Mouse (Mus musculus) c-Kit-positive CD71-positive TER-119-positive erythroid progenitor cells, embryonic 14.5 days (primary cell): ENCODE results near the gene Gm13090.

ENCODE experiments used
- DNase-seq: peaks from one replicate; pipeline ENCODE4 v3.0.0-alpha.2; 2013; ENCODE audit warnings: low spot score

Gene Gm13090

DNA sequence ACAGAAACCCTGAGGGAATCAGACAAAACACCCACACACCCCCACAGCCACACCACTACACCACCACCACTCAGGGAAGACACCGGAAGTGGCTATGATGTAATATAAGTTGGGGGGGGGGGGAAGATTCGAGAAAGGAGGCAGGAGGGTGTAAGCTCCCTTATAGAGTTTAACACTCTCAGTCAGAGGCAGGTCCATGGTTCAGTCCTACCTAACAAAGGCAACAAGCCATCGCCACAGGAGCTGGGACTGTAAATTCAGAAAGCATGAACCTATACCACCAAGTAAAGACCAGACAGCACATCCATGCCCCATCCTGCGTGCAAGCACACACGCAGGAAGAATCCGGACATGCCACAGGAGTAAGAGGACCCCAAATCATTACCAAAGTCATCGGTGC lies at the start of gene Gm13090:
Gm13090 (plus strand) TSS at position 301 of the 400 bp plus-strand sequence.
- DNase-seq: no peak

DNA sequence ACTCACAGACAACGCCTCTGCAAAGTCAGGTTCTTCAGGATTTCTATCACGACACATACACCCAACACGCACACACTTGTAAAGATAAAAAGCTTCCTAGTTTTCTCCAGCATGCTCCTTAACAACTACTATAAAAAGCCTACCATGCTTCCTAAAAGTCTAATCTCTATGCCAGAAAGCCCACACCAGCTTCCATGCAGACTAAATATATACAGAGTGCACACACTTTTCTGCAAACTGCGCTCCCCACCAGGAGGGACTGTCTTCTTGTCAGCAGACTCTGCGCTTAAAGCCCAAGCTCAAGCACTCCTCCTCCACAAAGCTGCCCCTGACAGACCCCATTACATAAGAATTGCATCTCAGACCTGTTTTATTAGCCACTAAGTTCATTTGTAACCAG lies 47.9 kb upstream of the Gm13090 start:
- DNase-seq: no peak

DNA sequence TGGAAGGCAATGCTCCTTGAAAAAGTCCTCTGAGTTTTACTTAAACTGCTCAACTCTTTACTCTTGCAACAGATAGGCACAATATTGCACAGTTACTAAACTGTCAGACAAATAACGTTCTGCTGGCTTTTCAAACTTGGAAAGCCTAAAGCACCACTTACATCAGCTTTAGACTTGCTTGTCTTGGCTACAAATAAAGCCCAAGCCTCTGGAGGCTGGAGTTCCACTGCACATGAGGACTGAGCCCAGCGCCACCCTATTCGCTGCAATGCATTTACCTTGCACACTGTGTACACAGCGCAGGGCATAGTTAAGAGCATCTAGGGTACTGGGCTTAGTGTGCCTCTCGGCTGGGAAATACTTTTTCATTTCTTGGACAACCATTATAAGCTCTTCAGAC lies 46.1 kb upstream of the Gm13090 start:
- no peak for DNase-seq

DNA sequence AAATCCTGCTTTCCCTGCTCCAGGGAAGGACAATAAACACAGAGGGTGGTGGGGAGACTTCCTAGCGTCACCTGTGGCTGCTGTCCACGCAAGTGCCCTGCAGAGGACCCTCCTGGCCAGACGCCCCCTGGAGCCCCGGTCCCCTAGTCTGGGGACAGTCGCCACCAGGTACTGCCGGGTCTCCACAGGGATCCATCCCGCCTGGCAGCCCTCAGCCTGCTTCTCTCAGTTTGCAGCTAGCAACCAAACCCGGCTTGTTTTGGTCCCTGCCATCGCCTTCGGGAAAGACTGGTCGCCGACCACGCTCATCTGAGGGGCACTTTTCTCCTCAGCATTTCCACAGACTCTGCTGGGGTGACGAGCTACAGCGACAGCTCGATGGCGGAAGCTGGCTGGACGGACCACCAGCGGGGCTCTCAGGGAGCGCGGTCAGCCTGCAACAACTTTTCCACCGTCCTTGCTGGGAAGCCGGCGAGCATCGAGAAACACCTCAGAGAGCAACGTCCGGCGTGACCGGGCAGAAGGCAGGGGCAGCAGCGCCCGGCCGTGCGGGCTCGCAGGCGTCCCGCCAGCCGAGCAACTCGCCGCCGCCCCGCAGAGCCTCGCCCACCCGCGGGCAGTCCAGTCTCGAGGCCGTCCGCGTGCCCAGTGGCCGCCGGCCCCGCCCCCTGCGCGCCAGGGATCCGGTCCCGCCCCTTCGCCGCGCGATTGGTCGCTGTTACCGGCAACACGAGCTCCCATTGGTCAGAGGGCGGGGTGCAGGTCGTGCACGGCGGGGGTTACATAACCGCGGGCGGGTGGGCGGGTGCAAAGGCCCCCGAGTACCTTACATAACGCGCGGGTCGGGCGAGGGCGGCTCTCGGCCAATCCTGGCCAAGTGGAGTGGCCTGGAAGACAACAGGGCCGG lies 45.1 kb upstream of the Gm13090 start, which contains the start of gene Per3:
Per3 (minus strand) TSS at position 629 of the 907 bp plus-strand sequence.
- peak; percentile 88 for DNase-seq

DNA sequence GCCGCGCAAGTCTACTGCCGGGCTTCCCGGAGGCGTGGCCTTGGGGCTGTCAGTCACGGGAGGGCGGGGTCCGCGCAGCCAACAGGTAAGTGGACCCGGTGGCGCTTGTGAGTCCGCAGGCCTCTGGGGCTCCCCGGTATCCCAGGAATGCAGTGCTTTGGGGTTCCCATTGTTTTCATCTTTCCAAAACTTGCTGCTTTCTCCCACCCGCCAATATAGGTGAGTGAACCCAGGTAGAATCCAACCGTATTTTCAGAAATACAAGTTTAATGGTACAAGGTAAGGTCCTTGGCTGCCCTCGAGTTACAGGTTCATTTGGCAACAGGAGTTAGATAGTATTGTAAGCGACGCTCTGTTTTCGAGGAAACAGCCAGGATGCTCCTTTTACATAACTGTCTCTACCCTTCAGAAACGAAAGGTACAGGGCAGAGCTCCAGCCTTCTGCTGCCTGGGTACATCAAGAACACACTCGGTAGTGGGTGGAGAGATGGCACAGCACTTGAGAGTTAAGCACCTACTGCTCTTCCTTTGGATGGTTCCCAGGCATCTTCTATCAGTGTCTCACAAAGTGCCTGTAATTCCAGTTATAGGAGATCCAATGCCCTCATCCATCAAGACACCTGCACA lies 44.3 kb upstream of the Gm13090 start:
- no peak for DNase-seq

DNA sequence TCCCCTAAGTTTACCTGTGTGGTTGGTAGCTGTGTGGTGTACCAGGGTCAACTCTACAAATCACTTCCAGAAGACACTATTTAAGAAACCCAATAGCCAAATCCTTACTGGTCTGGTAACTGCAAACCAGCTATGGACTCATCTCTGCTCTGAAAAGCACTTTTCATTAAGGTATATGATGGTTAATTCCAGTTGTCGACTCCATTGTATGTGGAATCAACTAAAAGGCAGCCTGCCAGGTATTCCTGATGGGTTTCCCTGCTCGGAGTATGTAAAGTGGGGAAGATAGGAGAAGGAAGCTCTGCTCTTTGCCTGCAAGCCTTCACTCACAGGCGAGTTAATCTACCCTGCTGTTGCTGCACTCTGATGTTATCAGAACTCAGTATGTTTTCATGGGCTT lies 42.8 kb upstream of the Gm13090 start:
- DNase-seq: no peak

DNA sequence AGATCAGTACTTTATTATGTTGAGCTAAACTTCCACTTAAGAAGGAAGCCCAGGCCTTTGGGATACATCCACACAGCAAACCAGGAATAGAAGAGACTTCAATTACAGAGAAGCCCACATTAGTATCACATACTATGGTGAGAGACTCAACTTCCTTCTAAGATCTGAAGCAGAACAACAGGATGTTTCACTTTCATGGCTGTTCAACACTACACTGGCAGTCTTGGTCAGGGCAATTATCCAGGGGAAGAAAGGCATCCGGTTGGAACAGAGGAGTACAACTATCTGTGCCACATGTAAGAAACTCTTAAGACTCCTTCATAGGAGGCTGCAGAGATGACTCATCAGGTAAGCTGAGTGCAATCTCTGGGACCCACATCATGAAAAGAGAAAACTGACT lies 38.2 kb upstream of the Gm13090 start:
- DNase-seq: no peak

DNA sequence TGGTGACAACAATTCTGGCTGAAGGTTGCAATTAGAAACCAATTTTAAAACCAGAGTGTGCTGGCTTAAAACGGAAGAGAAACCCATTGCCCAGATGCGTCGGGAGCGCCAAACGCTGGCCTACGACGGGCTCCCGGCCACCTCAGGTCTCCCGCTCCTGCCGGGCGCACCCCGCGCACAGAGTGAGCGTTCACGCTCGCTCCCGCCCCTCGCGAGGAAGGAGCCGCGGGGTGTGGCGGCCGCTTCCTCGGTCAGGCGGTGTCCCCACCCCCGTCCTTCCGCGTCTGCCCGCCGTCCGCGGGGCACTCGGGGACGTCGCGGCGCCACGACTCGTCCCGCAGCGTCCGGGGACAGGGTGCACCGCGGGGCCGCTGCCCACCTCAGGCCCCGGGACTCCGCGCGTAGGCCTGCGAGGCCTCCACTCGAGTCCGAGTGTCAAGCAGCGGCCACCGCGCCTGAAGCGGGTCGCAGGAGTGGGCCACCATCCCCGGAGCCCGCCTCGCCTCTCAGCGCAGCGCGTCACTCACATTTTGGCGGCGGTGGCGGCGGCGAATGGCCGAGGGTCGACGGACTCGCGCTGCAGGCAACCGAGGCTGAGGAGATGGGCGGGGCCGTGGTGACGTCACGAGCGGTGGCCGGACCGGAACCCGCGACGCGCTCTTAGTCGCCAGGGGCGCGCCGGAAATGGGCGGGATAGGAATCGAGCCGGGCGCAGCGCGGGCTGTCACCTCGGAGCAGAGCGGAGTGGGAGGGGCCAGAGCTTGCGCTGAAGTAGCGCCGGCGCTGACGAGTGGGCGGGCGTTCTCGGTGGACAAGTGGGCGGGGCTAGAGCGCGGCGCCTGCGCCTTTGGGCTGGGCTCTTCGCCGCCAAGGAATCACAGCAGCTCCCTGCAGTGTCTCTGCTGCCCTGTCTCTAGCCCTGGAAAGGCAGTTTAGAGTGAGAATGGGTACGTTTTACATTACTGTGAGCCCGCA lies 31.7 kb upstream of the Gm13090 start, which contains the start of gene Vamp3:
Vamp3 (minus strand) TSS at position 617 of the 975 bp plus-strand sequence.
- DNase-seq: peak; percentile 98

DNA sequence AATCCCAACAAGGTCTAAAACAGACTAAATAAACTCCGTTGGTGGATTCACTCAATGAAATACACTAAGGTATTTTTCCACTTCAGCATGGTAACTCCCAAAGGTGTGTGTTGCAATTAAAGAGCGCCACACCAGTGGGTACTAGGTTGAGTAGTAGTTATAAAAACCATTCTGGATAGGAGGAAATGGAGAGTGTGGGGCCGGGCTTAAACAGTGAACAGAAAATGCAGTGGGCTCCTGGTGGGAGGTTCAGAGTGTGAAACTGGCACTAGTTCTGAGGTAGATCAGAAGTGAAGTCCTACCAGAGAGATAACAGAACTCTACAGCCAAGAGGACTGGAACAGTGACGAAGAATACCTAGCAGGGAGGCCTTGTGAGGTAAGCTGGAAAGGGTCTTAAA lies 30.7 kb upstream of the Gm13090 start:
- no peak for DNase-seq

DNA sequence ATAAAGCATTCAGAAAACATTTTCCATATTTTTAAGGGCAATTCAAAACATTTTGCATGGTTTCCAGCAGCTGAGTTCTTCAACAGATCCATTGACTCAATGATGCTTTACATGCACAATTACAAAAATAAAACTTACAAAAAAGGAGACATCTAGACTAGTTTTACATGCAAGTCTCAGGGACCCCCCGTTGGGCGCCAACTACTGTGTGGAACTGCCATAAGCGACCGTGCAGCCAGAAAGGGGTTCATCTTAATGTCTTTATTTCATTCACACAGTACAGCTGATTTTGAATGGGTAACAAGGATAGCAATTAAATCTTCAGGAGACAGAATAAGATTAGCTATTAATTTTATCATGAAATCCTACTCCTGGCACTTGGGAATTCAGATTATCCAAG lies 29.8 kb upstream of the Gm13090 start:
- no peak for DNase-seq

DNA sequence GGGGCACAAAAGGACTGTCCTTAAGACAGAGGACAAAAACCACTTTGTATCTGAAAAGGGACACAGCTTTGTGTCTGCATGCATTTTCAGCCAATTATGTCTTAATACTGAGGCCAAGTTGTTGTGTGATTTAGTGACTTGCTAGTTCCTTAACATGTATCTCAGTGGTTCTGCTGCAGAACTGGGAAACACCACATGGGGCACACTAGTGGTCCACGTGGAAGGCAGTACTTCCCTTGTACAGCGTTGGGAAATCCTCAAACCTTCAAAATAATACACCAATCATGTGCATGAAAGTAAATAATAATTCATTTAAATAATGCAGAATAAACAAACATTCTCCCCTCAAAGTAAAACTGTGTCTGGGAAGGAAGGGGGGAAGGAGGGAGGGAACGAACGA lies 20.6 kb upstream of the Gm13090 start:
- DNase-seq: no peak

DNA sequence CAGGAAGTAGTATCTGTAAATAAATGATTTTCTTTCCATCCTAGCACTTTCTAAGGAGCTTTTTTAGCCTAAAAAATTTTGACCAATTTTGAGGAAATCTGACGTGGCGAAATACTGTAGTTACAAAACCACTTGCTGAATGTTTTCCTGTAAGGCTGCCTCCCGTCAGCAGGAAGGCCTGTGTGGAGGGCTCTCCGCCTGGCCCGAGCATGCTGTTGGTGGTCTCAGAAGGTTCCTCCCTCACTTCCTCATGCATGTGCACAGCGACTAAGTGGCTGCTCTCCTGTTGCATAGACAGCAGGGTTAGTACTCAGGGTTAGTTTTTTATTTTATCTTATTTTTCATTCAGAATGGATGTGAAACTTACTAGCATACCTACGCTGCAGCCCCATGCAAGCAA lies 18.4 kb upstream of the Gm13090 start:
- DNase-seq: no peak

DNA sequence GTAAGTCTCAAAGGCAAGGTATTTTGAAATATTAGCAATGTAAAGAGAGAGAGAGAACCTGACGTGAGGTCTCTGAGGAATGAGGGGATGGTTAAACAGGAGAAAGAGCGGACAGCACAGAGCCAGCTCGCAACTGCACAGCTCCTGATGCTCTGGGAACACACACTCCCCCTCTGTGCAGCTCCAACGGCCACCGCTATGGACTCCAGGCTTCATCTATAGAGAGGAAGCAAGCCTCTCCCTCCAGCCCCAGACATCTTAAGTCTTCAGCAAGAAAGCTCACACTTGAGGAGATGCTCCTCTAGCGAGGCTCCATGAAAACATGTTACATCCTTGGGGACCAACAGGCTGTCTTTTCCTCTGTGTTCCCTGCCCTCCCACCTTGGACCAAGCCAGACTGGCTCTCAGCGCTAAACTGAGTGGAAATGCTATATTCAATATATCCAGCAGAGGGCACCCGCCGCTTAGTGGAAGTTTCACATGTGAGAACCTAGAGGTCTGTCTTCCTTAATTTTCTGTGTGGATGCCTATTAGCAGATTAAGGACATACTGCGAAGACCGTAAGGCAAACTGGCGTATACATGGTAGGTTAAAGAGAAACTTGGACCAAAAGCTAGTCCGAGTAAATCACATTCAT lies 16.1 kb upstream of the Gm13090 start:
- peak; percentile 36 for DNase-seq

DNA sequence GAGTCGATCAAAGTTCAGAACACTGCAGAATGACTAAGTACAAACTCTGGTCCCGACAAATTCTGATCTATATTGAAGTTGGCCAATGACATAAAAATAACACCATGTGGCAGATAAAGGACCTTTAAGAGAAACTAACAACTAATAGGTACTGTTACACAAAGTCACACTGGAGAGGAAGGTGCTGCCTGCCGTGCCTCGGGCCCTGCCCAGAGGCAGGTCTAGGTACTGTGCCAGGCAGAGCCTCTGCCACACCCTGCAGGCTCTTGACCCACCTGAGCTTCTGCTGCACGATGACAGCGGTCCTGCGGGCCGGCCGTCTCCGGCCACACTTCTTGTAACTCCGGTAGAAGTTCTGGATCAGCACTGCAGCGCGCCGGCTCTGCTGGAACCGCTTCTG lies 14.6 kb upstream of the Gm13090 start:
- DNase-seq: no peak

DNA sequence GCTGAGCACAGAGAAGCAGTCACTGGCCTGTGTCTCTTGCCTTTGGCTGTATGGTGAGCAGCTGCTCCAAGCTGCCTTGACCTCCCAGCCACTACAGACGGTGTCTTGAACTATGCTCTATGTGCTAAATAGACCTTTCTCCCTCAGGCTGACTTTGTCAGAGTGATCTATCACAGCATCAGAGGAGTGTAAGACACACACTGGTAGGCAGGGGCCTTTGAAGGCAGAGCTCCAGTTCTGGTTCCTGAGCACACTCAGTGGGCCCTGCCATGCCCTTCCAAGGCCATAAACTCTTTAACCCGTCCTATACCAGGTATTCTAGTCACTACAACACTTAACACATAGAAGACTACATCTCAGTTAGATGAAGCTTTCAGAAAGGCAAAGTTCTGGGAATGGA lies 8.0 kb upstream of the Gm13090 start:
- no peak for DNase-seq

DNA sequence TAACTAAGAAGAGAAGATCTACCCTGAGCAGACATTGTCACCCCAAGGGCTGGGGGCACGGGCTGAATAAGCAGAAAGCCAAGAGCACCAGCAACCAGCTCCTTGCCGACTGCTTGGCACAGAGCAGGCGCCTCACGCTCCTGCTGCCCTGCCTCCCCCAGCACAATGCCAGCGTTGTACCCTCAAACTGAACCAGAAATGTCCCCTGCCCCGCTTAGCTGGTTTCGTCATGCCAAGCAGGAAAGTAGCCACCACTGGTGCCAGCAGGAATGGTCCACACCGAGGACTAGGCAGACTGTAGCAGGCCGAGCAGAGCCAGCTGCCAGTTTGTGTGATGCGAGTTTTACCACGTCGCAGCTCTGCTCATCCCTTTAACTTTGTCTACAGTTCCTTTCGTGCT lies 7.4 kb upstream of the Gm13090 start:
- no peak for DNase-seq

DNA sequence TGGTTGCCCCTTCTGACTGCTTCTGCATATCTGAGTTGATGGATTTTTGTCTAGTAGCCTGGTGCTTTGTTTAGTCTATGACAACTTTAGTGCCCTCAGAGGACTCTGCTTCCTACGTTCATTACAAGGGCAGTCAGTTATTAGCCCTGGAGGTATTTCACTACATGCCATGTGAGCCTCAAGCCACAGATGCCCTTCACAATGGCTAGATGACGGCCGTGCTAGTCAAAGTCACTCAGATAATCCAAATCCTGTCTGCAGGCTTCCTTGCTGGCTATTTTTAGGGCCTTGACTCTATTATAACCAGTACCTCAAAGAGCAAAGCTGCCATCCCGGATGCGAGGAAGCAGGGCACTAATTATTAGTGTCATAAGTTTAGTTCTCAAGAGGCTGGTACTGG lies 6.3 kb upstream of the Gm13090 start:
- no peak for DNase-seq

DNA sequence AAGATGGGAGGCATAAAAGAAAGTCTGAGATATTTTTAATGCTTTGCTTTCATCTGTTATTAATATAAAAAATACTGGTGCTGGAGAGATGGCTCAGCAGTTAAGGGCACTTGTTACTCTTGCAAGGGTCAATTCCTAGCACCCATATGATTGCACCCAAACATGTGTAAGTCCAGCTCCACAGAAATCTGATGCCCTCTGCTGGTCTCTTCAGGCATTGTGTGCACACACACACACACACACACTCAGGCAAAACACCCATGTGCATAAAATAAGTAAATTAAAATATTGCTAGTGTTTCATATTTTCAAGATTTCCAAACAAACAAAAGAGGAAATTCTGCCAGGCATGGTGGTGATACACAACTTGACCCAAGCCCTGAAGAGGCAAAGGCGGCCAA lies 2.0 kb upstream of the Gm13090 start:
- DNase-seq: no peak

DNA sequence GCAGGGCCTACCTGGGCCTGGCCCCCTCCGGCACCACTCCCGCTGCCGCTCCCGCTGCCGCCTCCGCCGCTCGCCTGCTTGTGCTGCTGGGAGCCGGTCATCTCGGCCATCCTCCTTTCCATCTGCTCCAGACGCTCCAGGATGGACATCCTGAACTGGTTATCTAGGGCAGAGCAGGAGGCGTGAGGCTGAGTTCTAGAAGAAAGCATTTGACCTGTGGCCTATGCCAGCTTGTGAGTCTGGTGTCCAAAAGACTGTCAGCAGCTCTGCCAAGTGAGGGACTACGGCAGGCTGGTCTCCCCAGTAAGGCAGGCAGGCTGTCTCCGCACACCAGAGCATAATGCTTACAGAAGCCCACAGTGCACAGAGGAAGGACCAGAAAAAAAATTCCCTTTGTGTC lies 551 bp upstream of the Gm13090 start:
- no peak for DNase-seq

DNA sequence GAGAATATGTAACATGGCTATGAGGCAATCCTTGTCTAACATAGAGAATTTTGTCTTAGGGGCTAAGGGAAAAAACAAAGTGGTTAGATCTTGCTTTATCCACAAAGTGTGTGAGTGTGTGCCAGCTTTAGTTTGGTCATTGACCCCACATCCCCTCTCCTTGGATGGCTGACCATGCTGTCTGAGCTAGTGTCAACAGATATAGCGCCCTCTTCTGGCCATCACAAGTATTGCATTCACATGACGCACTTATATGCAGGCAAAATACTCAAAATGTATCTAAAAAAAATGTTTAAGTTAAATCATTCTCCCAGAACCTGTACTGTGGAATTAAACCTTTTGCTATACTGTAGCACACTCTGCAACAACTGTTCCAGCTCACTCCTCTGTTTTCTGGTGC lies 5.8 kb downstream of the Gm13090 start:
- peak; percentile 33 for DNase-seq

DNA sequence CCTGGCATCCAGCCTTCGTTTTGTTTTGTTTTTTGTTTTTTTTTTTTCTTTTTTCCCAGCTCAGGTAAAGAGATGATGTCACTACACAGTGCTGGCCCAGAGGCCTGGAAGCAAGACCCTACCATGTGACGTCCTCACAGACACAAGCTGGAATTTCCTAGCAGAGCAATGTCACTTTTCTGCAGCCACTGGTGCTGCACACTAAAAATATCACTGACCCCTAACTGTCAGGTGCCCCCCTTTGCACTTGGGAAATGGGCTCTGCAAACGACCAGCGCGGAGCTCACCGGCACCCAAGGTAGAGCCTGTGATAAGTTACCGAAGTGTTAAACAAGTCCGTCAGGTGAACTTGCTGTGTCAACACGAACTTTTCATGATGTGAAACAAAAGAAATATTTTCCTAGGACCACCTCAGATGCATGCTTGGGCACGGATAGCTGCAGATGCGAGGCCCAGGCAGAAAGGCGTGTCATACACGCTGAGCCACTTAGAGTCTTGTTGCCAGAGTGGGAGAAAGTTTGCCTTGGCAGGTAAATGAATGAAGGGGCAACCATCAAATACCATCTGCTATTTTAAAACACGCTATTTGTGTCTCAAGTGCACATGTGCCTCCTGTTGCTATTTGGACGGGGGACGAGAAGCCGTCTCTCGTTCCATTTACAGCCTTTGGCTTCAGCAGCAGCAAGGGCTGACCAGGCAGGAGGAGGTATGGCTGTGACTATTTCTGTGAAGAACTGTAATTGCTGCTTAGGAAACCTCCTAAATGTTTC lies 7.1 kb downstream of the Gm13090 start:
- DNase-seq: no peak
